Mouse (Mus musculus): ENCODE results near the gene Ncoa7. TPM values are rescaled to one million over a fixed set of nuclear protein-coding genes. Genes with fewer than 3 reads are reported as not detected.
A peak's percentile ranks its signal among the peaks of the same experiment; 100 is the strongest.

The Ncoa7 gene
- polyA plus RNA-seq, 1 experiment from 2014 or later: 11.5 TPM

DNA sequence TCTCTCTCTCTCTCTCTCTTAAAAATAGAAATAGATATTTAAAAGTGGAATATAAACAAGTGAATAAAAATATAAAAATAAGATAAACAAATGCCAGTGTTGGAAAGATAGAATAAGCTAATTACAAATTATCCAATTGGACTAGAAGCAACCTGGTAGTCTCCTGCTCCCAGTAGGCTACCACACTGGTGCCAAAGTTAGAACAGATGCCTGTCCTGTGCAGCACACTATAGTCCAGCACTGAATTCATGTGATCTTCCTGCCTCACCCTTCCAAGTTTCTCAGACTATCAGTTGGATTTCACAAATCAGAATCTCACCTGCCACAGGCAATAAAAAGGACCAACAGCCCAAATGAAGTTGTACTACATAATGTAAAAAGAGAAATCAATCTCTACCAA is 59.9 kb downstream of the Ncoa7 start:
- no peaks in the 10 kb centered on the region for H3K27me3 ChIP-seq (ENCODE audit: insufficient read depth, low read length)
- H3K9ac ChIP-seq: no peak overlapping the region
- no peak for ATAC-seq (ENCODE audit: insufficient read depth)
- no peak overlapping the region for H3K4me2 ChIP-seq
- H3K36me3 ChIP-seq (ENCODE audit: insufficient read depth): no peaks in the 10 kb centered on the region
- no peak for TF ChIP-seq CTCF (IDR thresholded peaks at IDR 0.05; ENCODE audit: low read depth)
- H3K27ac ChIP-seq (ENCODE audit: low read depth): no peak overlapping the region
- no peaks in the 10 kb centered on the region for H3K9me3 ChIP-seq (ENCODE audit: low read depth, low read length)
- no peak for DNase-seq
- H3K4me3 ChIP-seq (ENCODE audit: low read depth, low read length): no peak overlapping the region
- H3K4me1 ChIP-seq (ENCODE audit: insufficient read depth): no peaks in the 10 kb centered on the region

DNA sequence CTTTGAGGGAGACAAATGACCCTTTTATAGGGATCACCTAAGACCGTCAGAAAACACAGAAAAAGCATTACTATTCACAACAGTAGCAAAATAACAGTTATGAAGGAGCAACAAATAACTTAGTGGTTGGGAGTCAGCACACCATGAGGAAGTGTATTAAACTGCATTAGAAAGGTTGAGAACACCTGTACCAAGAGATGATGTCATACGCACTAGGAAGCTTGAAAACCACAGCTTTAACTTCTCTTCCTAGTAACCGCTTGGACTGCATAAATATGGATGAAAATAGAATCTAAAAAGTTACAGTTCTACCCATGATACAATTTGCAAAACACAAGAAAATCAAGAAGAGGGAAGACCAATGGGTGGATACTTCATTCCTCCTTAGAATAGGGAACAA is 64.7 kb downstream of the Ncoa7 start:
- 86% methylated on average over 3 of the region's 3 CpGs for WGBS
- Histone ChIP-seq H3K4me1 (ENCODE audit: insufficient read depth) (no peaks in the 10 kb centered on the region), H3K4me2 (no peak overlapping the region), H3K4me3 (ENCODE audit: low read depth, low read length) (no peak overlapping the region), H3K27ac (ENCODE audit: low read depth) (no peak overlapping the region), H3K9ac (no peak overlapping the region), H3K36me3 (ENCODE audit: insufficient read depth) (no peaks in the 10 kb centered on the region), H3K9me3 (ENCODE audit: low read depth, low read length) (no peaks in the 10 kb centered on the region), H3K27me3 (ENCODE audit: insufficient read depth, low read length) (no peaks in the 10 kb centered on the region)
- DNase-seq: no peak
- no peak for ATAC-seq (ENCODE audit: insufficient read depth)
- TF ChIP-seq CTCF (IDR thresholded peaks at IDR 0.05; ENCODE audit: low read depth): no peak

GRCm38 (mm10) chr10:30737323-30737722 is 65.8 kb downstream of the Ncoa7 start:
- Histone ChIP-seq H3K36me3 (ENCODE audit: insufficient read depth) (no peaks in the 10 kb centered on the region), H3K4me3 (ENCODE audit: low read depth, low read length) (no peak overlapping the region), H3K4me1 (ENCODE audit: insufficient read depth) (no peaks in the 10 kb centered on the region), H3K9ac (no peak overlapping the region), H3K27me3 (ENCODE audit: insufficient read depth, low read length) (no peaks in the 10 kb centered on the region), H3K4me2 (no peak overlapping the region), H3K9me3 (ENCODE audit: low read depth, low read length) (no peaks in the 10 kb centered on the region), H3K27ac (ENCODE audit: low read depth) (no peak overlapping the region)
- WGBS: 86% methylated on average over 2 of the region's 2 CpGs
- TF ChIP-seq CTCF (IDR thresholded peaks at IDR 0.05; ENCODE audit: low read depth): no peak
- ATAC-seq (ENCODE audit: insufficient read depth): no peak
- DNase-seq: no peak

DNA sequence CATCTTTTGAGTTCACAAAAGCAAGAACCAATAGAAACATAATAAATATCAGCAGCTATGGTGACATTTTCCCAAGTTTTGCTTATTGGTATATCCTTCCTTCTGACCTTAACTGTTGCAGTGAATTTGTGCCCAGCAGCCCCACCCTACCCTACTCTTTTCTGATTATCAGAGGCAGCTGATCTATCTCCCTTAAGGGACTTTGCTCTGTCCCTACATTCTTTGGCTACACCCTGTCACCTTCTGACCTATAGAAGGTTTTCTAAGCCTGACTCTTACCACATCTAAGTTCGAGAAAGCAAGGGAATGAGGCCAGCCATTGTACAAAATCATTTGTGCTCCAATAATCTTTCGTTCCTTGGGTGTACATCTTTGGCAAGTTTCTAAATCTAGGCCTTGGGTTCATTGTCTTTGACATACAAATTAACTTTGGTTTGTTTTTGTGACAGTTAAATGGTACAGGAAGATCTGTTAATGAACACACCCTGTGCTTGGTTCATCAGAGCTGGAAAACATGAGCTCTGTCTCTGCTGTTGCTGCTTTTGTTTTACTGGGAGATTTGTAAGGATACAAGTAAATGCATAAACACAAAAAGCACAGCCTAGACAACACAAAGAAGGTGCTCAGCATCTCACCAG is 69.9 kb downstream of the Ncoa7 start:
- H3K27me3 ChIP-seq (ENCODE audit: insufficient read depth, low read length): no peaks in the 10 kb centered on the region
- ATAC-seq (ENCODE audit: insufficient read depth) (no peak), DNase-seq (no peak)
- no peak overlapping the region for H3K4me2 ChIP-seq
- WGBS: 83% methylated on average over 2 of the region's 2 CpGs
- H3K4me1 ChIP-seq (ENCODE audit: insufficient read depth): no peaks in the 10 kb centered on the region
- H3K27ac ChIP-seq (ENCODE audit: low read depth): no peak overlapping the region
- H3K36me3 ChIP-seq (ENCODE audit: insufficient read depth): no peaks in the 10 kb centered on the region
- no peaks in the 10 kb centered on the region for H3K9me3 ChIP-seq (ENCODE audit: low read depth, low read length)
- H3K4me3 ChIP-seq (ENCODE audit: low read depth, low read length): no peak overlapping the region
- no peak overlapping the region for H3K9ac ChIP-seq
- no peak for TF ChIP-seq CTCF (IDR thresholded peaks at IDR 0.05; ENCODE audit: low read depth)

DNA sequence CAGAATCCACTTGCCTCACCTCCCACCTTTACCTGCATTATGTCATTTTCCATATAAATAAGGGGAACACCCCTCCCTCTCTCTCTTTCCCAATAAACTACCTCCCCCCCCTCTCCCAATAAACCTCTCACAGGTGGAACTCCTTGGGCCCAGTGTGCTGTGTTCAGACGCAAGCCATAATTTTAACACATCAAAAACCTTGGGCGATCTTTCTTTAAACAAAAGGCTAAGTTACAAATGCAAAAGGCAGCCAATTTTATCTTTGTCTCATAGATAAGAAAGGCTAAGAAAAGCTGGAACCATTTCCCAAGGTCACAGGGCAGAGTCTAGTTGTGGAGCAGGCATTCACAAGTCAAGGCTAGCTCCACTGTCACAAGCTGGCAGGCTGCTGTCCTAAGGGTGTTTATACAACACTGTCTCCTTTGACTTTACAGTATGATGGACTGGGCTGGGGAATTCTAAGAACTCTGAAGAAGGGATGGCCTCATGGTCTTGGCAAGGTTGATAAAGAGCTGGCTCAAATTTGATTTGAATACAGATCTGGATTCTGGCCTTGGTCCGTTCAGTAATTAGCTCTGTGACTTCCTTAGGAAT is 71.7 kb downstream of the Ncoa7 start:
- Histone ChIP-seq H3K9me3 (ENCODE audit: low read depth, low read length) (no peaks in the 10 kb centered on the region), H3K36me3 (ENCODE audit: insufficient read depth) (no peaks in the 10 kb centered on the region), H3K27ac (ENCODE audit: low read depth) (no peak overlapping the region), H3K4me1 (ENCODE audit: insufficient read depth) (no peaks in the 10 kb centered on the region), H3K4me3 (ENCODE audit: low read depth, low read length) (no peak overlapping the region), H3K27me3 (ENCODE audit: insufficient read depth, low read length) (no peaks in the 10 kb centered on the region), H3K9ac (no peak overlapping the region), H3K4me2 (no peak overlapping the region)
- no peak for ATAC-seq (ENCODE audit: insufficient read depth)
- WGBS: 53% methylated on average over 3 of the region's 3 CpGs
- TF ChIP-seq CTCF (IDR thresholded peaks at IDR 0.05; ENCODE audit: low read depth): no peak
- DNase-seq: peak; percentile 18

DNA sequence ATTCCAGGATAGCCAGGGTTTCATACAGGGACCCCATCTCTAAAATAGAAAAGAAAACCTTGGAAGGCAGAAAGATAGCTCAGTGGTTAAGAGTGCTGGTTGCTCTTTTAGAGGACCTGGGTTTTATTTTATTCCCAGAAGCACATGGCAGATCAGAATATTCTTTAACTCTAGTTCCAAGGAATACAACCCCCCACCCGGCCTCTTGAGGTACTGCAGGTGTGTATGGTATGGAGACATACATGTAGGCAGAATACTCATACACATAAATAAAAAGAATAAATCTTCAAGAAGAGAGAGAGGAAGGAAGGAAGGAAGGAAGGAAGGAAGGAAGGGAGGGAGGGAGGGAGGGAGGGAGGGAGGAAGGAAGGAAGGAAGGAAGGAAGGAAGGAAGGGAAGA is 72.3 kb downstream of the Ncoa7 start:
- H3K9ac ChIP-seq: no peak overlapping the region
- no peak overlapping the region for H3K4me2 ChIP-seq
- no peak overlapping the region for H3K4me3 ChIP-seq (ENCODE audit: low read depth, low read length)
- no peak for ATAC-seq (ENCODE audit: insufficient read depth)
- H3K9me3 ChIP-seq (ENCODE audit: low read depth, low read length): no peaks in the 10 kb centered on the region
- no peak overlapping the region for H3K27ac ChIP-seq (ENCODE audit: low read depth)
- no peaks in the 10 kb centered on the region for H3K36me3 ChIP-seq (ENCODE audit: insufficient read depth)
- no peak for DNase-seq
- no peak for TF ChIP-seq CTCF (IDR thresholded peaks at IDR 0.05; ENCODE audit: low read depth)
- no peaks in the 10 kb centered on the region for H3K4me1 ChIP-seq (ENCODE audit: insufficient read depth)
- H3K27me3 ChIP-seq (ENCODE audit: insufficient read depth, low read length): no peaks in the 10 kb centered on the region
- WGBS: 50% methylated on average over 1 of the region's 1 CpGs

- no peak overlapping the region for H3K27ac ChIP-seq (ENCODE audit: low read depth)
- no peaks in the 10 kb centered on the region for H3K4me1 ChIP-seq (ENCODE audit: insufficient read depth)
- H3K9me3 ChIP-seq (ENCODE audit: low read depth, low read length): no peaks in the 10 kb centered on the region
- DNase-seq: no peak
- H3K36me3 ChIP-seq (ENCODE audit: insufficient read depth): no peaks in the 10 kb centered on the region
- no peak for ATAC-seq (ENCODE audit: insufficient read depth)
- WGBS: 83% methylated on average over 5 of the region's 5 CpGs
- TF ChIP-seq CTCF (IDR thresholded peaks at IDR 0.05; ENCODE audit: low read depth): peak; percentile 49
- H3K27me3 ChIP-seq (ENCODE audit: insufficient read depth, low read length): no peaks in the 10 kb centered on the region
- no peak overlapping the region for H3K9ac ChIP-seq
- H3K4me3 ChIP-seq (ENCODE audit: low read depth, low read length): no peak overlapping the region
- H3K4me2 ChIP-seq: no peak overlapping the region
Measured at GRCm38 (mm10) chr10:30729157-30730096, 73.7 kb downstream of the Ncoa7 start.
